Mouse (Mus musculus): ENCODE measurements at regions not wholly inside any gene's neighbourhood (a gene's known extent, or its start where the extent isn't known, plus 50 kb on each side); places are given as distances from the start of the nearest gene placed in this dataset.

GRCm38 (mm10) chrX:6261469-6261868, 59.1 kb downstream of the Bmp15 start:
- peak; percentile 56 for DNase-seq (ENCODE audit: low read depth, low spot score)
- Histone ChIP-seq H3K9me3 (replicated peaks; ENCODE audit: insufficient read depth, low read length) (no peaks in the 10 kb centered on the region), H3K36me3 (ENCODE audit: control insufficient read depth in 1 of 2, insufficient read depth in 2 of 2, low read length in 2 of 2) (no peaks in the 10 kb centered on the region), H3K9ac (ENCODE audit: control insufficient read depth, low read depth, low read length, poor library complexity, severe bottlenecking) (no peak overlapping the region), H3K4me1 (ENCODE audit: control insufficient read depth in 1 of 2, insufficient read depth in 2 of 2, low read length in 2 of 2) (no peaks in the 10 kb centered on the region), H3K27ac (ENCODE audit: control insufficient read depth, low read depth, low read length) (no peak overlapping the region), H3K27me3 (ENCODE audit: control insufficient read depth in 1 of 2, insufficient read depth in 2 of 2, low read length in 2 of 2) (no peaks in the 10 kb centered on the region), H3K4me3 (ENCODE audit: control insufficient read depth in 1 of 2, insufficient read depth in 1 of 2, low read depth in 2 of 2, low read length in 2 of 2) (no peak overlapping the region), H3K79me2 (ENCODE audit: control insufficient read depth, insufficient read depth, low read length, poor library complexity) (no peaks in the 10 kb centered on the region)
- TF ChIP-seq RAD21 (IDR thresholded peaks at IDR 0.05; ENCODE audit: low read depth, low read length), result peak; percentile 80
- TF ChIP-seq ZMIZ1 (IDR thresholded peaks at IDR 0.05; ENCODE audit: low read depth, low read length), result no peak
- no peak for TF ChIP-seq MEF2A (IDR thresholded peaks at IDR 0.05; ENCODE audit: extremely low read depth, insufficient replicate concordance, low read depth, low read length, poor library complexity, severe bottlenecking)
- peak; percentile 47 for TF ChIP-seq ZC3H11A (IDR thresholded peaks at IDR 0.05; ENCODE audit: low read depth, low read length)
- peak; percentile 77 to 90 (median 88) for TF ChIP-seq CTCF (IDR thresholded peaks at IDR 0.05 in 2 of 3, conservative IDR thresholded peaks at IDR 0.05 in 1 of 3; ENCODE audit: control insufficient read depth in 1 of 3, insufficient read depth in 1 of 3, low read depth in 2 of 3, low read length in 3 of 3, poor library complexity in 1 of 3, severe bottlenecking in 1 of 3)
- TF ChIP-seq JUND (IDR thresholded peaks at IDR 0.05; ENCODE audit: low read depth, low read length), result no peak
- TF ChIP-seq CHD2 (IDR thresholded peaks at IDR 0.05; ENCODE audit: low read length), result no peak
- peak; percentile 65 for TF ChIP-seq SMC3 (IDR thresholded peaks at IDR 0.05; ENCODE audit: low read depth, low read length)

- no peak for TF ChIP-seq JUND (IDR thresholded peaks at IDR 0.05; ENCODE audit: low read depth, low read length)
- TF ChIP-seq TBP (IDR thresholded peaks at IDR 0.05; ENCODE audit: low read depth, low read length), result no peak
- no peaks in the 10 kb centered on the region for H3K36me3 ChIP-seq (ENCODE audit: control insufficient read depth in 1 of 2, insufficient read depth in 2 of 2, low read length in 2 of 2)
Measured at GRCm38 (mm10) chrX:6258523-6258922, 62.0 kb downstream of the Bmp15 start.

GRCm38 (mm10) chrX:6254058-6254457, 66.5 kb downstream of the Bmp15 start:
- peak; percentile 5 for DNase-seq (ENCODE audit: low read depth, low spot score)
- TF ChIP-seq RAD21 (IDR thresholded peaks at IDR 0.05; ENCODE audit: low read depth, low read length), result peak; percentile 17
- no peak for TF ChIP-seq POLR2AphosphoS5 (IDR thresholded peaks at IDR 0.05; ENCODE audit: borderline replicate concordance, low read depth, low read length)
- peak in 1 of 3 experiments; percentile 22; a peak in 1 of 6 replicates for TF ChIP-seq CTCF (IDR thresholded peaks at IDR 0.05 in 2 of 3, conservative IDR thresholded peaks at IDR 0.05 in 1 of 3; ENCODE audit: control insufficient read depth in 1 of 3, insufficient read depth in 1 of 3, low read depth in 2 of 3, low read length in 3 of 3, poor library complexity in 1 of 3, severe bottlenecking in 1 of 3)

More at GRCm38 (mm10) chrX:6258523-6258922, 62.0 kb downstream of the Bmp15 start:
- Histone ChIP-seq H3K4me1 (ENCODE audit: control insufficient read depth in 1 of 2, insufficient read depth in 2 of 2, low read length in 2 of 2) (no peaks in the 10 kb centered on the region), H3K9me3 (replicated peaks; ENCODE audit: insufficient read depth, low read length) (no peaks in the 10 kb centered on the region), H3K27me3 (ENCODE audit: control insufficient read depth in 1 of 2, insufficient read depth in 2 of 2, low read length in 2 of 2) (no peaks in the 10 kb centered on the region), H3K27ac (ENCODE audit: control insufficient read depth, low read depth, low read length) (no peak overlapping the region), H3K4me3 (ENCODE audit: control insufficient read depth in 1 of 2, insufficient read depth in 1 of 2, low read depth in 2 of 2, low read length in 2 of 2) (no peak overlapping the region), H3K79me2 (ENCODE audit: control insufficient read depth, insufficient read depth, low read length, poor library complexity) (no peaks in the 10 kb centered on the region), H3K9ac (ENCODE audit: control insufficient read depth, low read depth, low read length, poor library complexity, severe bottlenecking) (no peak overlapping the region)
- DNase-seq (ENCODE audit: low read depth, low spot score), result no peak

More at GRCm38 (mm10) chrX:6254058-6254457, 66.5 kb downstream of the Bmp15 start:
- Histone ChIP-seq H3K79me2 (ENCODE audit: control insufficient read depth, insufficient read depth, low read length, poor library complexity) (no peaks in the 10 kb centered on the region), H3K27ac (ENCODE audit: control insufficient read depth, low read depth, low read length) (no peak overlapping the region), H3K9me3 (replicated peaks; ENCODE audit: insufficient read depth, low read length) (no peaks in the 10 kb centered on the region), H3K36me3 (ENCODE audit: control insufficient read depth in 1 of 2, insufficient read depth in 2 of 2, low read length in 2 of 2) (no peaks in the 10 kb centered on the region), H3K4me1 (ENCODE audit: control insufficient read depth in 1 of 2, insufficient read depth in 2 of 2, low read length in 2 of 2) (no peaks in the 10 kb centered on the region), H3K27me3 (ENCODE audit: control insufficient read depth in 1 of 2, insufficient read depth in 2 of 2, low read length in 2 of 2) (no peaks in the 10 kb centered on the region), H3K4me3 (ENCODE audit: control insufficient read depth in 1 of 2, insufficient read depth in 1 of 2, low read depth in 2 of 2, low read length in 2 of 2) (no peak overlapping the region), H3K9ac (ENCODE audit: control insufficient read depth, low read depth, low read length, poor library complexity, severe bottlenecking) (no peak overlapping the region)
